Mouse (Mus musculus) mouse embryonic stem cell (cell line): ENCODE data around the gene Palm2.

Source experiments
- in situ Hi-C, 2 experiments: fragments of 300-500 bp; cut with MboI; formaldehyde crosslinking; loops; 1 replicate in 1 of 2; 3 replicates in 1 of 2; pipeline ENCODE4 v1.14.3; 2019 to 2020; ENCODE audit warnings: low sequenced_read_pairs in 2 of 2, low pct_unique_long_range_greater_than_20kb in 1 of 2, mixed read lengths in 1 of 2; ENCODE audit not compliant: unreplicated experiment in 1 of 2

Gene Palm2

DNA sequence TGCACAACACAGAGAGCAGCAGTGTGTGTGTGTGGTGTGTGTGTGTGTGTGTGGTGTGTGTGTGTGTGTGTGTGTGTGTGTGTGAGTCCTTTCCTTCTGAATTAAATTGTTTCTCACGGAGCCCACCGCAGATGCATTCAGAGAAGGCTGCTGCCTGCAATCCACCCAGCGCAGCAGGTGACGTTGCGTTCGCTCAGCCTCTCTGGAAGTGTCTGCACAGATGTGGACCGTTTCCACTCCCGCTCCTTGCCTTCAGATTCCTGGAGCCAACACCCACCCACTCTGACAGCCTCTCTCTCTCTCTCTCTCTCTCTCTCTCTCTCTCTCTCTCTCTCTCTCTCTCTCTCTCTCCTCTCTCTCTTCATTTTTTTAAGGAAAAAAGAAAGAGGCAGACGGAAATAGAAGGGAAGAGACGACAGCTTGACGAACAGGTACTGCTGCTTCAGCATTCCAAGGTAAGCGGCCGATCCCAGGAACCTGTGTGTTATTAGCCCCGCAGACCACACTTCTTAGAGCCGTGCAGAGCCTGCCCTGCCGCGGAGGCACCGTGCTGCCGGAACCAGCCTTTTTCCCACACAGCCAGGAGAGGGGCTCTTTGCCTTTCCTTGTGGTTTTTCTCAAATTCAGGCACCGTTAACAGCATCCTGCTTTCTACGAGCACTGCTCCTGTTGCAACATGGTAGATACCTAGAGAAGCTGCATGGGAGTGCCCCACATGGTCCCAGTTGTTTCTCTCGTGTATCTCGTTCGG is 203.8 kb downstream of the Palm2 start:
- in situ Hi-C loops: no loop called here

DNA sequence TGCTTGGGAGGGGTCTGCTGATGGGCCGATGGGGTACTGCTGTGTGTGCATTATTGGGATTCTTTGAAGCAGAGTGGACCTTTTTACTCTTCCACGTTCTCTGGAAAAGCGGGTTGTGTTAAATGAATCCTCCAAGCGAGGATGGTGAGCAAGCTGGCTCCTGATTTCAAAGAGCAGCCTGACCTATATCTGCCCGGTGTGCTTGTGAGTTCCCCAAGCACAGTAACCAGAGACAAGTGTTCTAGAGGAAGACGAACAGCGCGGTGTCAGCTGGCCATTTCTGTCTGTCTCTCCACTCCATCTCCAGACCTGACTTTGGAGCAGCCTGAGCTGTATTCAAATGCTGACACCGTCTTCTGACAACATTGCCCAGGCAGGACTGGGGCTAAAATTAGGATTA is 204.9 kb downstream of the Palm2 start:
- in situ Hi-C loops: no loop called here

- in situ Hi-C loops: no loop called here
These were observed 206.2 kb downstream of the Palm2 start for GRCm38 (mm10) chr4:57640222-57640621.

GRCm38 (mm10) chr4:57640971-57641370 is 206.9 kb downstream of the Palm2 start:
- in situ Hi-C loops: no loop called here

DNA sequence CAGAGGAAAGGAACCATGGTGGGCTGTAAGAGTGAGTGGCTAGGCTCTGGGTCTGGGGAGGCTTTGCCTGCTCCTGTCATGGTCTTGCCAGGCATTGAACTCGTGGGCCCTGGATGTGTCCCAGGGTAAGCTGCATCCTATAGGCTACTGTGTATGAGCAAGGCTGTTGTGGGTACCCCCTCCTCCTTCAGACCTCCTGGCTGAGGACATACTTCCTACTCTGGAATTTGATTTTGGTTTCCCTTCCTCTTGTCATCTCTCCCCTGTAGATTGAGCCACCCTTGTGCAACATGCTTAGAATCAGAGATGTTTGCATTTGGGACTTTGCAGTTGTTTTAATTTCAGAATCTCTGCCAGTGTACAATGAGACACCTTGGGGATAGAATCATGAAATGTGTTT is 216.9 kb downstream of the Palm2 start:
- in situ Hi-C loops: loop anchor here (25.0 kb wide), 1 partner anchor 411 kb away; no protein-coding TSS in a partner anchor

DNA sequence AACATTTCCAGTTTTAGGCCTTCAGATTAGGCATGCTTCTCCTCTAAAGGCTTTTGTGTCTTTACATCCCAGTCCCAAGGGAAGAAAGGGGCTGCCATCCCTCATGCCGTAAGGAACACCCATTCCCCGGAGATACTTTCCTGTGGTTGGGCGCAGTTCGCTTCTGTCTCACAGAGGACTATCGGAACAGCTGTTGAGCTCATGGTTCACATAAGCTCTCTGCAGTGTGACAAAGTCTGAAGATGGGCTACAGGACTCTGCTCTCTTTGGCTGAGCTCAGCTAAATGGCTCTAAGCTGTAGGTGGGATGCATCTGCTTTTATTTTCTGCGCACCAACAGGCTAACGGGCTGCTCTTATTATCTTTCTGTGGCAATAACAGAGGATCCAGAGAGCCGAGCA is 217.5 kb downstream of the Palm2 start:
- in situ Hi-C loops: loop anchor here (25.0 kb wide), 1 partner anchor 411 kb away; no protein-coding TSS in a partner anchor

- in situ Hi-C loops: loop anchor here (25.0 kb wide), 1 partner anchor 410 kb away; no protein-coding TSS in a partner anchor
These were observed 218.3 kb downstream of the Palm2 start for GRCm38 (mm10) chr4:57652185-57652904.

- in situ Hi-C loops: loop anchor here (25.0 kb wide), 1 partner anchor 406 kb away; no protein-coding TSS in a partner anchor
These were observed 221.9 kb downstream of the Palm2 start for GRCm38 (mm10) chr4:57655966-57656365.

GRCm38 (mm10) chr4:57656388-57656787 is 222.3 kb downstream of the Palm2 start:
- in situ Hi-C loops: loop anchor here (25.0 kb wide), 1 partner anchor 406 kb away; no protein-coding TSS in a partner anchor

GRCm38 (mm10) chr4:57656861-57657260 is 222.8 kb downstream of the Palm2 start:
- in situ Hi-C loops: loop anchor here (25.0 kb wide), 1 partner anchor 405 kb away; no protein-coding TSS in a partner anchor

GRCm38 (mm10) chr4:57660470-57660869 is 226.4 kb downstream of the Palm2 start:
- in situ Hi-C loops: loop anchor here (25.0 kb wide), 1 partner anchor 402 kb away; no protein-coding TSS in a partner anchor

DNA sequence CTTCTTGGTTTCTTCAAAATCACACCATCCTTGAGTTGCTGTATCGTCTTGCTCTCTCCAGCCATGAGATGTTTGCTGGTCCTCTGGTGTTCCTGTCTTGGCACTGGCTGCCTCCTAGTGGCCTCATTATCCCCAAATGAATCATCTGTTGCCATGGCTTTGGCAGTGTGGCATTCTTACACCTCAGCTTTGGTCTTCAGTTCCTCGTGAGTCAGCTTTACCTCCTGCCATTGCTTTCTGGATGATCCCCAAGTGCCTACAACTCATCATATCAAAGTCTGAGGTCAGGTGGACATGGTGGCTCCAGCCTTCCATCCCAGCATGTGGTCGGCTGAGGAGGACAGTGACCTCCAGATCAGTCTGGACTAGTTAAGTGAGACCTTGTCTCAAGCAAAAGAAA is 232.1 kb downstream of the Palm2 start:
- in situ Hi-C loops: loop anchor here (25.0 kb wide), 1 partner anchor 396 kb away; no protein-coding TSS in a partner anchor

DNA sequence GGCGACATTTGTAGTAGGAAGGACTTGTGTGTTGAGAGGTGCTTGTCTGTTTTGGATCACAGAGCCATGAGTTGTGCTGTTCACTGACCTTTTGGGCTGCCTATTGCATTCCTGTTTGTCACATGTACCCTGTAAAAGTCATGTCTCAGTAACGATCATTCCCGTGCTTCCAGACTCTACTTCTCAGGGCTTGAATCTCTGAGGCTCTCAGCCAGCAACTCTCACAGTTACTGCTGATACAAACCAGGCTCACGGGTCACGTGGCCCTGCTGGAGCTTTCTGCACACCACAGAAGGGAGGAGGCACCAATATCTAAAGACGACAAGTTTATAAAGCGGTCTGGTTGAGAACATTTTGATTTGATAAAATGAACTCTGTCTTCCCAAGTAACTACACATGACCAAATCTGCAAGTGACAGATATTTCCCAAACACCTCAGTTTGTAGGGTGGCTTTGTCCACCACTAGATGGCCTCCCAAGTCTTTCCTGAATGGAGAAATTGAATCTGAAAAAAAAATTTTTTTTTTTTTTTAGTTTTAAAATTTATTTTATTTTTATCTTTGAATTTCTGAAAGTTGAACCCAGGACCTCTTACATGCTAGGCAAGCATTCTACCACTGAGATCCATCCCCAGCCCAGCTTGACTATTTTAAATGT is 236.9 kb downstream of the Palm2 start:
- in situ Hi-C loops: loop anchor here (5.0 to 25.0 kb wide), 5 partner anchors 51 to 391 kb away; no protein-coding TSS in a partner anchor

DNA sequence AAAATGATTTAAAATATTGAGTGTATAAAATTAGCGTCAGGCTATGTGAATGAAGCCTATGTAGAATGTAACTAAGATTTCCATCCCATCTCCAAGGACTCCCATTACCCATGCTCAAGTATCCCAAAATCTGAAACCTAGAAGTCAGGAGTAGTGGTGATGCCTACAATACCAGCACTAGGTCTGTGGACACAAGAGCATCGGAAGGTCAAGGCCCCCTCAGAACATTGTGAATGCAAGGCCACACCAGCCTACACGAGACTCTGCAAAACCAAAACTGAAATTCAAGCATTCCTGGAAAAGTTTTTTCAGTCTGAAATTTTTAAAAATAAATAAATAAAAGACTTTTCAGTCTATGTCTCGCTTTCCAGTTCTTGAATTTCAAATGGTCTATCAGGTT is 238.5 kb downstream of the Palm2 start:
- in situ Hi-C loops: loop anchor here (5.0 to 25.0 kb wide), 5 partner anchors 50 to 390 kb away; no protein-coding TSS in a partner anchor

- in situ Hi-C loops: loop anchor here (5.0 to 25.0 kb wide), 5 partner anchors 49 to 389 kb away; no protein-coding TSS in a partner anchor
These were observed 239.2 kb downstream of the Palm2 start for GRCm38 (mm10) chr4:57672996-57673906.

GRCm38 (mm10) chr4:57674351-57674750 is 240.3 kb downstream of the Palm2 start:
- in situ Hi-C loops: loop anchor here (5.0 to 25.0 kb wide), 5 partner anchors 48 to 388 kb away; no protein-coding TSS in a partner anchor

DNA sequence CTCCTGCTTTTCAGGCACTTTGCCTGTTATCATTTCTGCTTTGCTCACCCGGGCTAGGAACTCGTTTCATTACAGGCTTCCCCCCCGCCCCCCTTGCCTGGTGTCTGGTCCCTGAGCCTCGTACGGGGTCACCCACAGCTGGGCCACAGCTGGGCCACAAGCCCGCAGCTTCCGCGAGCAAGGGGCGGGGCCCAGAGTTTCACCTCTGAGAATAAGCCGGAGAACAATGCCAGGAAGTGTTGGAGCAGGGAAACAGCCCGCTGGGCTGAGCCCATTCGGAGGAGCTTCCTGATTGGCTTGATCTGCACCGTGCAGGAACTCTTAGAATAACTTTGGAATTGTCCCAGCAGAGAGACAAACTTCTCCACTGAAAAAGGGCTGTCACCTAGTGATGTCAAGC is 241.3 kb downstream of the Palm2 start:
- in situ Hi-C loops: loop anchor here in 1 of 2 experiments (10.0 kb wide), 1 partner anchor 229 kb away; no protein-coding TSS in a partner anchor
